Mouse (Mus musculus) intestine, embryonic 14.5 days (tissue): ENCODE results near the gene Mpzl3. TPM values are rescaled to one million over a fixed set of nuclear protein-coding genes. Genes with fewer than 3 reads are reported as not detected.

ENCODE experiments used
- ATAC-seq: fragments of 200-750 bp; cut with Nextera tagmentation; replicated peaks from 2 replicates; pipeline ENCODE4 v1.8.0; 2017; ENCODE audit warnings: low read depth, moderate number of reproducible peaks, moderate TSS enrichment, moderate library complexity; ENCODE audit not compliant: low FRiP score, low TSS enrichment
- DNase-seq: peaks from one replicate; pipeline ENCODE4 v3.0.0-alpha.2; 2018; ENCODE audit warnings: low spot score
- H3K27ac ChIP-seq: fragments of 300-500 bp; sonication (generic); 2 replicates; pipeline ENCODE4 v1.5.1; 2014; ENCODE audit warnings: low read depth, mild to moderate bottlenecking, control low read depth
- H3K27me3 ChIP-seq: fragments of 300-500 bp; sonication (generic); replicated peaks from 2 replicates; pipeline ENCODE4 v1.6.1; 2014; ENCODE audit warnings: low read length, control low read depth; ENCODE audit not compliant: control insufficient read depth, insufficient read depth
- H3K36me3 ChIP-seq: fragments of 300-500 bp; sonication (generic); 2 replicates; pipeline ENCODE4 v1.6.1; 2014; ENCODE audit warnings: low read length, control low read depth; ENCODE audit not compliant: control insufficient read depth, insufficient read depth
- H3K4me1 ChIP-seq: fragments of 300-500 bp; sonication (generic); replicated peaks from 2 replicates; pipeline ENCODE4 v1.6.1; 2014; ENCODE audit warnings: low read length, control low read depth, mixed read lengths; ENCODE audit not compliant: control insufficient read depth, insufficient read depth
- H3K4me2 ChIP-seq: fragments of 300-500 bp; sonication (generic); 2 replicates; pipeline ENCODE4 v1.6.1; 2014; ENCODE audit warnings: low read length
- H3K4me3 ChIP-seq: fragments of 300-500 bp; sonication (generic); 2 replicates; pipeline ENCODE4 v1.5.1; 2014; ENCODE audit warnings: low read depth, low read length, control low read depth, mixed read lengths
- H3K9ac ChIP-seq: fragments of 300-500 bp; sonication (generic); 2 replicates; pipeline ENCODE4 v1.6.1; 2014; ENCODE audit warnings: mild to moderate bottlenecking, low read length
- H3K9me3 ChIP-seq: fragments of 300-500 bp; sonication (generic); 2 replicates; pipeline ENCODE4 v1.6.1; 2016; ENCODE audit warnings: low read length, control low read depth; ENCODE audit not compliant: control insufficient read depth
- WGBS: fragments of 180-500 bp; shearing (Covaris S2); extraction: QIAGEN DNeasy Blood & Tissue Kit; methylation state at CpG from one replicate; pipeline ENCODE4 v1.1.7; 2014; 5-methylcytosine and 5-hydroxymethylcytosine counted together
- polyA plus RNA-seq: library from polyadenylated mRNA; unstranded; fragments of >200 nt; fragmentation: Nextera tagmentation; extraction: Ambion mirVana; gene quantifications from 2 replicates; pipeline ENCODE4 v1.2.1, GENCODE M21; 2014

Mpzl3 gene
- polyA plus RNA-seq, 1 experiment from 2014 or later: 6.5 TPM

DNA sequence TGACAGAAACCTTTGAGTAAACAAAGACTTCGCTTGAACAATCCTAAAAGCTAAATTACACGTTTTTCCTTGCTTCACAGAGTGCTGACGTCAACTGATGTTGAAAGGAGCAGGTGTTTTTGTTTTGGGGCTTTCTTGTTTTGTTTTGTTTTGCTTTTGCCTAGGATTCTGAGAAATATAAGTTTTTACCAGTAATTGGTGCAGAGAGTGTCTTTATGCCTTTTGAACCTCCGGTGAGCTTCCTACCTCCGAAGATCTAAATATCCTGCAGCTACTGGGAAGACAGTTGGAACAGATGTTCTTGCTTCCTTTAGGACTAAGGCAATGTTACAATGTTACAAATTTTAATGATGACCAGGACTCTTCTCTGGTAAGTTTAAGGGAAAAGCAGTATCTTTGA is 15.5 kb upstream of the Mpzl3 start, which contains the start of gene Mpzl2:
Gene Mpzl2 (plus strand): TSS at position 301 of the 400 bp plus-strand sequence.
- Histone ChIP-seq H3K27ac (no peak within 1 kb of the TSS), H3K9me3 (no peaks in the 10 kb centered on the region), H3K36me3 (no peaks in the 10 kb centered on the region), H3K4me2 (peak within 1 kb of the TSS; percentile 15), H3K4me1 (peaks cover 5% of the 10 kb centered on the region; the same call in 1 of the 2 replicates), H3K4me3 (no peak within 1 kb of the TSS), H3K9ac (no peak within 1 kb of the TSS), H3K27me3 (peaks cover 44% of the 10 kb centered on the region)
- ATAC-seq (no peak), DNase-seq (no peak)
- 39% methylated on average over 5 of the region's 5 CpGs for WGBS

- Histone ChIP-seq H3K27me3 (peaks cover 44% of the 10 kb centered on the region), H3K27ac (no peak overlapping the region), H3K36me3 (no peaks in the 10 kb centered on the region), H3K4me2 (peak overlapping the region; percentile 15), H3K4me3 (no peak overlapping the region), H3K9ac (no peak overlapping the region), H3K9me3 (no peaks in the 10 kb centered on the region), H3K4me1 (peaks cover 5% of the 10 kb centered on the region; the same call in 1 of the 2 replicates)
- no peak for ATAC-seq
- DNase-seq: no peak
- WGBS: 18% methylated on average over 14 of the region's 14 CpGs
Observed at GRCm38 (mm10) chr9:45040066-45040845, 14.7 kb upstream of the Mpzl3 start.

DNA sequence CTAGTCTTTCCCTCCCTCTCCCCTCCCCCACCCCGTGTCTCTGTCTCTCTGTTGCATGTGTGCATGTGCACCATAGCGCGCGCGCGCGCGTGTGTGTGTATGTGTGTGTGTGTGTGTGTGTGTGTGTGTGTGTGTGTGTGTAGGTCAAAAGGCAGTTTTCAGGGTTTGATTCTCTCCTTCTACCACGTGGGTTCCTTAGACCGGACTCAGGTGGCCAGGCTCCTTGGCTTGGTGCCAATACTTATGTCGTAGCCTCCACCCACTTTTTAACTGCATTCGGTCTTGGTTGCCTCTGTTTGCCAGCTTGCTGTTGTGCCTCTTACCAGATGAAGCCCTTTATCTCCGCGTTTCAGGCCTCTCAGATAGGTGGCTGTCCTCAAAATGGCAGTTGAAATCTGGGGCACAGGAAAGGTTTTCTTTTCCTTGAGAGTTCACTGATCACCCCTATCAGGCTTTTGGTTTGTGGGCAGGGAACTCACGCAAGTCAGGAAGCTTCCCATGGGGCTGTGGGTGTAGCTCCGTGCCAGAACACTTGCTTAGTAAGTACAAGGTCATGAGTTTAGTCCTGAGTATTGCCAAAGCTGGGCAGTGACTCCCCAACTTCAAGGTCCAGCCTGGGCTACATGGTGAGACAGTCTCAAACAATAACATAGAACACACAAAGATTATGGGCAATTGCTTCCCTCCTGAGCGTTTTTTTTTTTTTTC is 13.7 kb upstream of the Mpzl3 start:
- H3K4me1 ChIP-seq: peaks cover 5% of the 10 kb centered on the region; the same call in 1 of the 2 replicates
- no peaks in the 10 kb centered on the region for H3K9me3 ChIP-seq
- H3K4me3 ChIP-seq: no peak overlapping the region
- no peak overlapping the region for H3K27ac ChIP-seq
- H3K9ac ChIP-seq: no peak overlapping the region
- H3K27me3 ChIP-seq: peaks cover 44% of the 10 kb centered on the region
- DNase-seq (peak; percentile 65), ATAC-seq (no peak)
- no peaks in the 10 kb centered on the region for H3K36me3 ChIP-seq
- WGBS: 43% methylated on average over 17 of the region's 17 CpGs
- peak overlapping the region; percentile 15 for H3K4me2 ChIP-seq

- DNase-seq (peak; percentile 83), ATAC-seq (peak; percentile 97)
- Histone ChIP-seq H3K36me3 (no peaks in the 10 kb centered on the region), H3K4me3 (peak overlapping the region; percentile 34), H3K27me3 (peaks cover 44% of the 10 kb centered on the region), H3K4me1 (peaks cover 5% of the 10 kb centered on the region; the same call in 1 of the 2 replicates), H3K4me2 (peak overlapping the region; percentile 51), H3K27ac (peak overlapping the region; percentile 61), H3K9me3 (no peaks in the 10 kb centered on the region), H3K9ac (peak overlapping the region; percentile 43)
- under 1% methylated on average over 20 of the region's 20 CpGs for WGBS
Observed at GRCm38 (mm10) chr9:45042056-45042720, 12.8 kb upstream of the Mpzl3 start.

- peak overlapping the region; percentile 34 for H3K4me3 ChIP-seq
- H3K27me3 ChIP-seq: peaks cover 44% of the 10 kb centered on the region
- peak overlapping the region; percentile 43 for H3K9ac ChIP-seq
- no peaks in the 10 kb centered on the region for H3K36me3 ChIP-seq
- H3K27ac ChIP-seq: peak overlapping the region; percentile 61; the same call in 1 of the 2 replicates
- no peak for ATAC-seq
- no peak for DNase-seq
- H3K4me2 ChIP-seq: peak overlapping the region; percentile 51
- H3K4me1 ChIP-seq: peaks cover 5% of the 10 kb centered on the region; the same call in 1 of the 2 replicates
- no peaks in the 10 kb centered on the region for H3K9me3 ChIP-seq
- WGBS: under 1% methylated on average over 10 of the region's 10 CpGs
Observed at GRCm38 (mm10) chr9:45042947-45043346, 12.0 kb upstream of the Mpzl3 start.

DNA sequence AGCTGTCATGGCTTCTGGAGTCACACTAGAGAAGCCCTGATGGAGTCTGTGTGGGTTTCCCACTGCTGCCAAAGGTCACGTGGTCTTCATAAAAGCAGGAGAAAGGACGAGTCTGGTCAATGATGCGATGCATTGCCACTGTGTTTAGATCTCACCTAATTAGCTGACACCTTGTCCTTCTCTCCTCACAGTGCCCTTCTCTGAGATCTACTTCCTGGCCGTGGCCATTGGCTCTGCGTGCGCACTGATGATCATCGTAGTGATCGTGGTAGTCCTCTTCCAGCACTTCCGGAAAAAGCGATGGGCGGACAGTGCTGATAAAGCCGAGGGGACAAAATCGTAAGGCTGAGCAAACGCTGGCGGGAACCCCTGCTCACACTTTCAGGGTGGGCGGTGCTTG is 8.0 kb upstream of the Mpzl3 start:
- Histone ChIP-seq H3K4me3 (no peak overlapping the region), H3K27ac (no peak overlapping the region), H3K9ac (no peak overlapping the region), H3K36me3 (no peaks in the 10 kb centered on the region), H3K27me3 (peaks cover 15% of the 10 kb centered on the region), H3K4me1 (no peaks in the 10 kb centered on the region; the same call in 1 of the 2 replicates), H3K9me3 (no peaks in the 10 kb centered on the region), H3K4me2 (no peak overlapping the region)
- ATAC-seq (no peak), DNase-seq (no peak)
- 88% methylated on average over 16 of the region's 16 CpGs for WGBS

DNA sequence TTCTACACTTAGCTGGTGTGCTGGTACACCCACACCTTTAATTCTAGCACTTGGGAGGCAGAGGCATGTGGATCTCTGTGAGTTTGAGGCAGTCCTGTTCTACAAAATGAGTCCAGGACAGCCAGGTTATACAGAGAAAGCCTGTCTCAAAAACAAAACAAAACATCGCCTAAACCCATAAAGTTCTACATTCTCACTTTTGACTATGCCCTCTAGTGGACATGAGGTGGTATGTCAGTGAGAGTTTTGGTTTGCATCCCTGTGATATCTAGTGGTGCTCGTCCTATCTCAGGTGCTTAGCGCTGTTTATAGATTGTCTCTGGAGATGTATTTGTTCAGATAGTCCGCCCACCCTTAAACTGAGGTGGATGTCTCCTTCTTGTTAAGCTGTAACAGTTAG is 6.5 kb upstream of the Mpzl3 start:
- Histone ChIP-seq H3K9ac (no peak overlapping the region), H3K4me1 (no peaks in the 10 kb centered on the region), H3K27ac (no peak overlapping the region), H3K4me2 (no peak overlapping the region), H3K36me3 (no peaks in the 10 kb centered on the region), H3K4me3 (no peak overlapping the region), H3K27me3 (peaks cover 3% of the 10 kb centered on the region; the same call in 1 of the 2 replicates), H3K9me3 (no peaks in the 10 kb centered on the region)
- no peak for DNase-seq
- whole genome bisulfite sequencing: 22% methylated on average over 4 of the region's 4 CpGs
- ATAC-seq: no peak

DNA sequence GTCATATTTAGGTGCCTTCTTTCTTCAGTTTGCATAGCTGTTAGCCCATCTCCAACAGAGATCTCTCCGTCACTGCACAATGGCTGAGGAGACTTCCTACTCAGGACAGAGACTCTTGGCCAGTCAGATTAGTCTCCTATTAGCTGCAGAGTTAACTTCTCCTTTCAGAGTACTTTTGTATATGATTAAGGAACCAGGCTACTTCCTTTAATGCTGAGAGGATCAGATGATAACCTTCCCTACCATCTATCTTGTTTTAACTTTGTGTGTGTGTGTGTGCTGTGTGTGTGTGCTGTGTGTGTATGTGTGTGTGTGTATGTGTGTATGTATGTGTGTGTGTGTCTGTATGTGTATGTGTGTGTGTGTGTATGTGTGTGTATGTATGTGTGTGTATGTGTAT is 5.3 kb upstream of the Mpzl3 start:
- no peak overlapping the region for H3K4me2 ChIP-seq
- DNase-seq (no peak), ATAC-seq (no peak)
- no peaks in the 10 kb centered on the region for H3K4me1 ChIP-seq
- no peaks in the 10 kb centered on the region for H3K27me3 ChIP-seq
- no peaks in the 10 kb centered on the region for H3K36me3 ChIP-seq
- H3K9ac ChIP-seq: no peak overlapping the region
- WGBS: 96% methylated on average over 1 of the region's 1 CpGs
- H3K9me3 ChIP-seq: no peaks in the 10 kb centered on the region
- no peak overlapping the region for H3K4me3 ChIP-seq
- H3K27ac ChIP-seq: no peak overlapping the region
